Mouse (Mus musculus) erythroid progenitor cell, adult 5-6 weeks (primary cell): Measurements from ENCODE around the gene Oas1a. TPM values are rescaled to one million over a fixed set of nuclear protein-coding genes. Genes with fewer than 3 reads are reported as not detected.

Experiments
- ATAC-seq: replicated peaks from 2 replicates; pipeline ENCODE4 v1.8.0; 2016; ENCODE audit warnings: moderate number of reproducible peaks, mild to moderate bottlenecking, moderate TSS enrichment, inconsistent platforms; ENCODE audit not compliant: poor library complexity, low FRiP score, severe bottlenecking
- total RNA-seq, 2 experiments: library from RNA; stranded (forward) in 1 of 2; stranded (reverse) in 1 of 2; fragments of 150-400 nt in 1 of 2; fragments of 186-747, 209-891 nt in 1 of 2; gene quantifications; 2 replicates each; pipeline versions ENCODE4 v1.2.3 to v1.2.4; 2015 to 2017; ENCODE audit warnings: low replicate concordance in 2 of 2

Gene Oas1a
- total RNA-seq, 2 experiments from 2014 or later, result 5.1 to 16.3 TPM

- ATAC-seq, result no peak
Measured at GRCm38 (mm10) chr5:120859241-120859640, 48.1 kb downstream of the Oas1a start.

- peak; percentile 82; the same call in 1 of the 2 replicates for ATAC-seq
Measured at GRCm38 (mm10) chr5:120849601-120850136, 57.7 kb downstream of the Oas1a start.

GRCm38 (mm10) chr5:120847067-120847466 is 60.3 kb downstream of the Oas1a start, which contains the start of gene Oas1f:
Gene Oas1f, plus strand, starts transcription at chr5:120847367.
- no peak for ATAC-seq

Other genes with a start within 250 kb of the Oas1a start
- gene Dtx1, start 195.6 kb downstream of the Oas1a start, total RNA-seq (2015; ENCODE audit: low replicate concordance), result 7.5 TPM in 1 of 2 replicates, not detected in the other
- 0.39 and 0.61 TPM in 2 replicates for gene Dtx1, start 195.6 kb downstream of the Oas1a start, total RNA-seq (2017; ENCODE audit: low replicate concordance)
- gene Oas2, start 157.7 kb downstream of the Oas1a start, total RNA-seq (2015; ENCODE audit: low replicate concordance), result 5.0 and 12.3 TPM in 2 replicates
- gene Oas2, start 157.7 kb downstream of the Oas1a start, total RNA-seq (2017; ENCODE audit: low replicate concordance), result 3.5 TPM in 2 replicates
- 62.9 and 68.5 TPM in 2 replicates for gene Oas3, start 129.9 kb downstream of the Oas1a start, total RNA-seq (2015; ENCODE audit: low replicate concordance)
- gene Oas3, start 129.9 kb downstream of the Oas1a start, total RNA-seq (2017; ENCODE audit: low replicate concordance), result 45.4 and 47.3 TPM in 2 replicates
- gene Oas1e, start 112.0 kb downstream of the Oas1a start, total RNA-seq (2015; ENCODE audit: low replicate concordance), result not detected in 2 replicates
- gene Oas1e, start 112.0 kb downstream of the Oas1a start, total RNA-seq (2017; ENCODE audit: low replicate concordance), result 3.0 TPM in 1 of 2 replicates, not detected in the other
- 2.2 and 9.6 TPM in 2 replicates for gene Oas1c, start 95.0 kb downstream of the Oas1a start, total RNA-seq (2015; ENCODE audit: low replicate concordance)
- 6.7 and 11.6 TPM in 2 replicates for gene Oas1c, start 95.0 kb downstream of the Oas1a start, total RNA-seq (2017; ENCODE audit: low replicate concordance)
- not detected in 2 replicates for gene Oas1f, start 60.2 kb downstream of the Oas1a start, total RNA-seq (2015; ENCODE audit: low replicate concordance)
- not detected in 2 replicates for gene Oas1f, start 60.2 kb downstream of the Oas1a start, total RNA-seq (2017; ENCODE audit: low replicate concordance)
- not detected in 2 replicates for gene Oas1h, start 46.1 kb downstream of the Oas1a start, total RNA-seq (2015; ENCODE audit: low replicate concordance)
- gene Oas1h, start 46.1 kb downstream of the Oas1a start, total RNA-seq (2017; ENCODE audit: low replicate concordance), result not detected in 2 replicates
- not detected in 2 replicates for gene Oas1g, start 19.9 kb downstream of the Oas1a start, total RNA-seq (2015; ENCODE audit: low replicate concordance)
- gene Oas1g, start 19.9 kb downstream of the Oas1a start, total RNA-seq (2017; ENCODE audit: low replicate concordance), result 0.90 TPM in 1 of 2 replicates, not detected in the other
- gene Oas1d, start 7.0 kb upstream of the Oas1a start, total RNA-seq (2015; ENCODE audit: low replicate concordance), result not detected in 2 replicates
- not detected in 2 replicates for gene Oas1d, start 7.0 kb upstream of the Oas1a start, total RNA-seq (2017; ENCODE audit: low replicate concordance)
- gene Rph3a, start 102.6 kb upstream of the Oas1a start, total RNA-seq (2015; ENCODE audit: low replicate concordance), result not detected in 2 replicates
- not detected in 2 replicates for gene Rph3a, start 102.6 kb upstream of the Oas1a start, total RNA-seq (2017; ENCODE audit: low replicate concordance)